Mouse (Mus musculus) lung, postnatal 0 days (tissue): ENCODE results near the gene Ap2a1.

ENCODE experiments used
- CTCF ChIP-seq: IDR thresholded peaks from 2 replicates; pipeline ENCODE4 v1.5.1; 2016; ENCODE audit warnings: antibody characterized with exemption, mild to moderate bottlenecking
- EP300 ChIP-seq: IDR thresholded peaks from 2 replicates; pipeline ENCODE4 v1.6.1; 2016; ENCODE audit warnings: antibody characterized with exemption, mild to moderate bottlenecking, control low read depth

DNA sequence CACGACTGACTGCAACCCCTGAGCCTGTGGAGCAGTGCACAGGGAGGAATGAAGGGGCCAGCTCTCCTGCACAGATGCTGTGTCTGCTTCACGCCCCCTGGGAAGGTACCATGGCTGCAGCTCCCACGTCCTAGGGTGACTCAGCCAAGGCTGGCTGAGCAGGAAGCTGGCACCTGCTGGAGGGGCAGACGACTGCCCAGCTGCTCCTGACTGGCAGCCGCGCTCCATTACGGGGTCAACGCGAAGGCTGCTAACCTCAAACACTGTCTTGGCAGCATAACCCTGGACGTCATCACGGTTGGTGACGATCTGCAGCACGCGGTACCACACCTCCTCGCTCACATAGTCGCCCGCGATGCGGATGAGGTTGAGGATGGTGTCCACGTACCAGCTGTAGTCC, 23.9 kb downstream of the Ap2a1 start:
- TF ChIP-seq EP300 (no peak), CTCF (no peak)
